Mouse (Mus musculus): ENCODE measurements around the gene Flrt1. TPM values are rescaled to one million over a fixed set of nuclear protein-coding genes. Genes with fewer than 3 reads are reported as not detected.

Gene Flrt1
- 1.2 TPM for polyA plus RNA-seq (2014; fragmentation: Illumina TruSeq; extraction: RNeasy Lipid Tissue Mini Kit (QIAGEN cat#74804); ENCODE audit: low read depth, low replicate concordance)

DNA sequence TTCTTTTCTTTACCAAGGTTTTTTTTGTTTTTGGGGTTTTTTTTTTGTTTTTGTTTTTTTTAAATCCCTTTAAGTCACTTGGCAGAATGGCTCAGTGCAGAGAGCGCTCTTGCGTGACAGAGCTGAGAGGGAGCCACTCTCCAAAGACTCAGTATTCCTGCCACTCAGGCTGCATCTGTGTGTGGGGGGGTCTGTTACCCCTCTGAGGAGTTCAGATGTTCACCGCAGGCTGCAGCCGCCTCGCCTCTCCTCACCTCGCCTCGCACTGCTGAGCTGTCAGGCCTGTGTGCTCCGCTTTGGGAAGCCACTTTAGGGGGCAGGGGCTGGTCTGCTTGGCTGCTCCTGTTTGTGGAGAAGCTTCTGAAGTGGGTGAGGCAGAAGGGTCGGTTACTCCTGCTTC lies at the start of gene Flrt1:
Gene Flrt1 (minus strand): TSS at position 186 of the 400 bp plus-strand sequence.

DNA sequence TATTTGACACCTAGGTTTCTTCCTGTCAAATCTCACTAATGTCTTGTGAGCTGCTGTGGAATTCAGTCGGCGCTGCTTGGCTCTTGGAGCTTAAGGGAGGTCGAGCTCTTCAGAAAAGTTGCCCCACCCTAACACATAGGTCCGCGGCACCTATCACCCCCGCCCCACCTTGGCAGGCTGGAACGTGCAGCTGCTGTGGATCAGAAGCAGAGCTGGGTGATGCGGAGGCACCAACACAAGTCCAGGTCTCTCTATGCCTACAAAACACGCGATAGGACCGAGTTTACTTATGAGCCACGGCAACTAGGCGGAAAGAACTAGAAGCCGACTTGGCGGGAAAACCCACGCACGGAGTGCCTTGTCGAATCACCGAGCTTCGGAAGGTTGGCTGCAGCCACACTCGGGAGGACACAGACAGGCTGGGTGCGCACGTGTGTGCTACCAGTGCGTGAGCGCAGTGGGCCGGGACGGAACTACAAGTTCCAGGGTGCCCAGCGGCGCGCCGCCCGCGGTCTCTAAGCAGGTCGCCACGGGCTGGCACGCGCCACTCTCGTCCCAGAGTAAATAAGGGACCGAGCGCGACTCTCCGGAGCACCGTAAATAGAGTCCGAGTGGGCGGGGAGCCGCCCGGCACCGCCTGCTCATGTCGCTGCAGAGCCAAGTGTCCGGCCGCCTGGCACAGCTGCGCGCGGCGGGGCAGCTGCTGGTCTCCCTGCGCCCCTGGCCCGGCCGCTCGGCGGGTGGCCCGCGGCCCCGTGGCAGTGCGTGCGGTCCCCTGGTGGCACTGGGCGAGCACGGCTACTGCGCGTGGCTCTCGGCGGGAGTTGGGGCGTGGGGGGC lies 49.1 kb downstream of the Flrt1 start, which contains the start of gene Macrod1:
Gene Macrod1 (plus strand): TSS at position 563 of the 840 bp plus-strand sequence.

Other genes starting within 250 kb of the Flrt1 start
- gene Ccdc88b, start 247.5 kb downstream of the Flrt1 start, polyA plus RNA-seq (2014; fragmentation: Illumina TruSeq; extraction: RNeasy Lipid Tissue Mini Kit (QIAGEN cat#74804); ENCODE audit: low read depth, low replicate concordance), result 0.10 TPM
- 18.9 TPM for gene Trmt112, start 196.0 kb downstream of the Flrt1 start, polyA plus RNA-seq (2014; fragmentation: Illumina TruSeq; extraction: RNeasy Lipid Tissue Mini Kit (QIAGEN cat#74804); ENCODE audit: low read depth, low replicate concordance)
- 16.4 TPM for gene Prdx5, start 195.6 kb downstream of the Flrt1 start, polyA plus RNA-seq (2014; fragmentation: Illumina TruSeq; extraction: RNeasy Lipid Tissue Mini Kit (QIAGEN cat#74804); ENCODE audit: low read depth, low replicate concordance)
- gene Esrra, start 183.9 kb downstream of the Flrt1 start, polyA plus RNA-seq (2014; fragmentation: Illumina TruSeq; extraction: RNeasy Lipid Tissue Mini Kit (QIAGEN cat#74804); ENCODE audit: low read depth, low replicate concordance), result 0.91 TPM
- 264 TPM for gene Catsperz, start 180.3 kb downstream of the Flrt1 start, polyA plus RNA-seq (2014; fragmentation: Illumina TruSeq; extraction: RNeasy Lipid Tissue Mini Kit (QIAGEN cat#74804); ENCODE audit: low read depth, low replicate concordance)
- 0.41 TPM for gene Kcnk4, start 171.2 kb downstream of the Flrt1 start, polyA plus RNA-seq (2014; fragmentation: Illumina TruSeq; extraction: RNeasy Lipid Tissue Mini Kit (QIAGEN cat#74804); ENCODE audit: low read depth, low replicate concordance)
- 2.3 TPM for gene Bad, start 163.9 kb downstream of the Flrt1 start, polyA plus RNA-seq (2014; fragmentation: Illumina TruSeq; extraction: RNeasy Lipid Tissue Mini Kit (QIAGEN cat#74804); ENCODE audit: low read depth, low replicate concordance)
- gene Gpr137, start 163.2 kb downstream of the Flrt1 start, polyA plus RNA-seq (2014; fragmentation: Illumina TruSeq; extraction: RNeasy Lipid Tissue Mini Kit (QIAGEN cat#74804); ENCODE audit: low read depth, low replicate concordance), result 1.9 TPM
- 11.3 TPM for gene Ppp1r14b, start 130.8 kb downstream of the Flrt1 start, polyA plus RNA-seq (2014; fragmentation: Illumina TruSeq; extraction: RNeasy Lipid Tissue Mini Kit (QIAGEN cat#74804); ENCODE audit: low read depth, low replicate concordance)
- 1.5 TPM for gene Plcb3, start 129.3 kb downstream of the Flrt1 start, polyA plus RNA-seq (2014; fragmentation: Illumina TruSeq; extraction: RNeasy Lipid Tissue Mini Kit (QIAGEN cat#74804); ENCODE audit: low read depth, low replicate concordance)
- 3.5 TPM for gene Fkbp2, start 125.2 kb downstream of the Flrt1 start, polyA plus RNA-seq (2014; fragmentation: Illumina TruSeq; extraction: RNeasy Lipid Tissue Mini Kit (QIAGEN cat#74804); ENCODE audit: low read depth, low replicate concordance)
- gene Vegfb, start 118.1 kb downstream of the Flrt1 start, polyA plus RNA-seq (2014; fragmentation: Illumina TruSeq; extraction: RNeasy Lipid Tissue Mini Kit (QIAGEN cat#74804); ENCODE audit: low read depth, low replicate concordance), result 1.4 TPM
- gene Dnajc4, start 113.2 kb downstream of the Flrt1 start, polyA plus RNA-seq (2014; fragmentation: Illumina TruSeq; extraction: RNeasy Lipid Tissue Mini Kit (QIAGEN cat#74804); ENCODE audit: low read depth, low replicate concordance), result 2.3 TPM
- gene Nudt22, start 109.6 kb downstream of the Flrt1 start, polyA plus RNA-seq (2014; fragmentation: Illumina TruSeq; extraction: RNeasy Lipid Tissue Mini Kit (QIAGEN cat#74804); ENCODE audit: low read depth, low replicate concordance), result not detected
- gene Trpt1, start 109.6 kb downstream of the Flrt1 start, polyA plus RNA-seq (2014; fragmentation: Illumina TruSeq; extraction: RNeasy Lipid Tissue Mini Kit (QIAGEN cat#74804); ENCODE audit: low read depth, low replicate concordance), result 0.63 TPM
- not detected for gene Fermt3, start 86.3 kb downstream of the Flrt1 start, polyA plus RNA-seq (2014; fragmentation: Illumina TruSeq; extraction: RNeasy Lipid Tissue Mini Kit (QIAGEN cat#74804); ENCODE audit: low read depth, low replicate concordance)
- 79.5 TPM for gene Stip1, start 65.8 kb downstream of the Flrt1 start, polyA plus RNA-seq (2014; fragmentation: Illumina TruSeq; extraction: RNeasy Lipid Tissue Mini Kit (QIAGEN cat#74804); ENCODE audit: low read depth, low replicate concordance)
- 5.6 TPM for gene Macrod1, start 48.9 kb downstream of the Flrt1 start, polyA plus RNA-seq (2014; fragmentation: Illumina TruSeq; extraction: RNeasy Lipid Tissue Mini Kit (QIAGEN cat#74804); ENCODE audit: low read depth, low replicate concordance)
- gene Otub1, start 100.6 kb upstream of the Flrt1 start, polyA plus RNA-seq (2014; fragmentation: Illumina TruSeq; extraction: RNeasy Lipid Tissue Mini Kit (QIAGEN cat#74804); ENCODE audit: low read depth, low replicate concordance), result 22.5 TPM
- gene Cox8a, start 111.9 kb upstream of the Flrt1 start, polyA plus RNA-seq (2014; fragmentation: Illumina TruSeq; extraction: RNeasy Lipid Tissue Mini Kit (QIAGEN cat#74804); ENCODE audit: low read depth, low replicate concordance), result 12.7 TPM
- 25.5 TPM for gene Naa40, start 135.5 kb upstream of the Flrt1 start, polyA plus RNA-seq (2014; fragmentation: Illumina TruSeq; extraction: RNeasy Lipid Tissue Mini Kit (QIAGEN cat#74804); ENCODE audit: low read depth, low replicate concordance)
- gene Rcor2, start 161.6 kb upstream of the Flrt1 start, polyA plus RNA-seq (2014; fragmentation: Illumina TruSeq; extraction: RNeasy Lipid Tissue Mini Kit (QIAGEN cat#74804); ENCODE audit: low read depth, low replicate concordance), result 0.29 TPM
- gene Mark2, start 236.1 kb upstream of the Flrt1 start, polyA plus RNA-seq (2014; fragmentation: Illumina TruSeq; extraction: RNeasy Lipid Tissue Mini Kit (QIAGEN cat#74804); ENCODE audit: low read depth, low replicate concordance), result 46.7 TPM

Measured in testis, adult 10 weeks (tissue).